Mouse (Mus musculus) forebrain, embryonic 10.5 days (tissue): ENCODE measurements around the gene Tle4. TPM values are rescaled to one million over a fixed set of nuclear protein-coding genes. Genes with fewer than 3 reads are reported as not detected.
A peak's percentile ranks its signal among the peaks of the same experiment; 100 is the strongest.

Experiments used
- DNase-seq: peaks from one replicate; pipeline ENCODE4 v3.0.0-alpha.2; 2017; ENCODE audit warnings: low spot score; ENCODE audit errors: extremely low spot score
- H3K27ac ChIP-seq: fragments of 300-500 bp; sonication (generic); 2 replicates; pipeline ENCODE4 v1.5.1; 2016; ENCODE audit warnings: mild to moderate bottlenecking
- H3K27me3 ChIP-seq: fragments of 300-500 bp; sonication (generic); 2 replicates; pipeline ENCODE4 v1.6.1; 2016; ENCODE audit warnings: mild to moderate bottlenecking; ENCODE audit not compliant: poor library complexity, severe bottlenecking
- H3K36me3 ChIP-seq: fragments of 300-500 bp; sonication (generic); replicated peaks from 2 replicates; pipeline ENCODE4 v1.6.1; 2016; ENCODE audit warnings: mild to moderate bottlenecking, moderate library complexity
- H3K4me1 ChIP-seq: fragments of 300-500 bp; sonication (generic); 2 replicates; pipeline ENCODE4 v1.6.1; 2016
- H3K4me3 ChIP-seq: fragments of 300-500 bp; sonication (generic); 2 replicates; pipeline ENCODE4 v1.5.1; 2016; ENCODE audit warnings: mild to moderate bottlenecking, moderate library complexity
- H3K9me3 ChIP-seq: fragments of 300-500 bp; sonication (generic); 2 replicates; pipeline ENCODE4 v1.6.1; 2016; ENCODE audit warnings: mild to moderate bottlenecking, moderate library complexity
- WGBS: fragments of 180-500 bp; shearing (Covaris S2); methylation state at CpG from one replicate; pipeline ENCODE4 v1.1.7; 2016; 5-methylcytosine and 5-hydroxymethylcytosine counted together
- polyA plus RNA-seq: library from polyadenylated mRNA; unstranded; fragments of >200 nt; fragmentation: Nextera tagmentation; extraction: Ambion mirVana; gene quantifications from 2 replicates; pipeline ENCODE4 v1.2.1, GENCODE M21; 2016

Tle4 gene
- polyA plus RNA-seq, 1 experiment from 2014 or later, result 24.5 TPM

DNA sequence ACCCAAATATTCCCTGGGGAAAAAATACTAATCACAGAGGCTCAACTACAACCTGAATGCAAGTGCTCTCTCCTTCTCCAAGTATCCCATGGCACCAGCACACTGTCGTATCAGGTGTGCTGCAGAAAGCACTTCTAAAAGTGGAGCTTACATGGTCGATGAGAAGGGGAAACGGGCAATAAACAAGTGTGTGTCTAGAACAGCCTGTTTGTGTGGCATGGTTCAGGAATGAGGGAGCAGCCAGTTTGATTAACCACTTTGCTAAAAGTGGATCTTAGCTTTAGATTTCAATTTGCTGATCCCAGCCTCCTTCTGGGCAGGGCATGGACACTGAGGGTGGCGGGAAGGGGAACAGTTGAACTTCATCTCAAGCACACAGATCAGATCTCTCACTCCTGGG is 12.1 kb downstream of the Tle4 start:
- H3K36me3 ChIP-seq, result peaks cover 84% of the 10 kb centered on the region

GRCm38 (mm10) chr19:14585235-14585634 is 12.6 kb downstream of the Tle4 start:
- H3K36me3 ChIP-seq, result peaks cover 86% of the 10 kb centered on the region
- no peak for DNase-seq
- H3K4me1 ChIP-seq, result peaks cover 47% of the 10 kb centered on the region
- WGBS, result 92% methylated on average over 3 of the region's 3 CpGs
- no peak overlapping the region for H3K27ac ChIP-seq
- no peak overlapping the region for H3K4me3 ChIP-seq
- peaks cover 5% of the 10 kb centered on the region; the same call in 1 of the 2 replicates for H3K27me3 ChIP-seq
- H3K9me3 ChIP-seq, result no peaks in the 10 kb centered on the region

More for the DNA sequence above, 12.1 kb downstream of the Tle4 start:
- H3K27ac ChIP-seq, result no peak overlapping the region
- no peaks in the 10 kb centered on the region for H3K9me3 ChIP-seq
- DNase-seq, result no peak
- no peak overlapping the region for H3K4me3 ChIP-seq
- peaks cover 52% of the 10 kb centered on the region for H3K4me1 ChIP-seq
- peaks cover 5% of the 10 kb centered on the region; the same call in 1 of the 2 replicates for H3K27me3 ChIP-seq
- WGBS, result 91% methylated on average over 4 of the region's 4 CpGs

GRCm38 (mm10) chr19:14578698-14579097 is 19.2 kb downstream of the Tle4 start:
- WGBS, result 86% methylated on average over 5 of the region's 5 CpGs
- H3K27me3 ChIP-seq, result no peaks in the 10 kb centered on the region; the same call in 1 of the 2 replicates
- peaks cover 65% of the 10 kb centered on the region for H3K36me3 ChIP-seq
- peaks cover 16% of the 10 kb centered on the region for H3K4me1 ChIP-seq
- H3K27ac ChIP-seq, result no peak overlapping the region
- DNase-seq, result no peak
- H3K9me3 ChIP-seq, result no peaks in the 10 kb centered on the region
- H3K4me3 ChIP-seq, result no peak overlapping the region

DNA sequence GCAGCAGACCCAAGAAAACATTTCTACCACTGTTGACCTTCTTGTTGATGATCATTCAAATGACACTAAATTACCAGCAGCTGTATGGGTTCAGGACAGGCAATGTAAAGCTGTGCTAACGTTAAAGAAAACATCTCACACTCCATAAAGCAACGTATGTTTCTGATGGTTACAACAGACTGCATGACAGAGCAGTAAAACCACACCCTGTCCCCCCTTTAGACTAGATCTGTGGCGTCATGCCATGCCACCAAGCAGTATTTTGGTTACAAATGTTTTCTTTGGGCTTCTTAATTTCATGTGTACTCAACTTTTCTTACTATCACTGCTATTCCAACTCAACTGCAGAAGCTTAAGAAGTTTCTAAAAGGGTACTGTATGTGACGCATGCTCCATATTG is 19.8 kb downstream of the Tle4 start:
- WGBS, result 86% methylated on average over 4 of the region's 4 CpGs
- DNase-seq, result no peak
- H3K27ac ChIP-seq, result no peak overlapping the region
- H3K9me3 ChIP-seq, result no peaks in the 10 kb centered on the region
- H3K4me1 ChIP-seq, result peaks cover 17% of the 10 kb centered on the region
- H3K36me3 ChIP-seq, result peaks cover 59% of the 10 kb centered on the region
- H3K4me3 ChIP-seq, result no peak overlapping the region
- H3K27me3 ChIP-seq, result no peaks in the 10 kb centered on the region; the same call in 1 of the 2 replicates

DNA sequence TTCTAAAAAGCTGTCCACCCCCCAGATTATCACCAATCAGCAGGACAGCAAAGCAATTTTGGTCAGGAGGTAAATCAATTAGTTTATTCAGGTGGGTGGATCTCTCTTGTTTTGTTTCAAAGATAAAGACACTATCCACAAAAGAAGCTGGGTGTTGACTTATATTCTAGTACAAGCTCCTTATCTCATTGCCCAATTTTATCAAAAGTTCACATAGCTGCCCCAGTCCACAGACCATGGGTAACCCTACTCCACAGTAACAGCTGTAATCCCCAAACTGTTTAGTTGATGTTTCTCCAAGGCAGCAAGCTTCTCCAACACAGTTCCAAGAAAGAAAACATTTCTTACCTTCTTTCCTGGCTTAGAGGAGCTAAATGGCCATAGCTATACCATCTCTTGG is 21.5 kb downstream of the Tle4 start:
- H3K4me1 ChIP-seq, result peaks cover 17% of the 10 kb centered on the region
- no peak overlapping the region for H3K4me3 ChIP-seq
- DNase-seq, result no peak
- no peak overlapping the region for H3K27ac ChIP-seq
- no peaks in the 10 kb centered on the region; the same call in 1 of the 2 replicates for H3K27me3 ChIP-seq
- no peaks in the 10 kb centered on the region for H3K9me3 ChIP-seq
- peaks cover 46% of the 10 kb centered on the region for H3K36me3 ChIP-seq

DNA sequence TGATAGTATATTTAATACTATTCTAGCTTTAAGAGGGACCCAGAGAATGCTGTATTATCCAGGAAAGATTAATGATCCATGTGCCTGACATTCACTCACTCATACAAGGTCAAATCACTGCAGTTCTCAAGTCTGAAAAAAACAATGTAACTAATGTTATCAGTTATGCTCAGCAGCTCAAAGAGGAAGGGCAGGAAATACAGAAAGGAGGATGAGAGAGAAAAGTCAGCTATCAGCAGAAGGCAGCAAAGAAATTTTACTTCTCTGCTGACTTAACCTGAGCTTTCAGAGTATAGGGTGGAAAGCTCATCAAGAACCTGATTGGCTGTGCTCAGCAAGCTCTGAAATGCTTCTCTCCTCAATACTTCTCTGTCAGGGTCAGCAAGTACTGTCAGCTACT is 29.0 kb downstream of the Tle4 start:
- peaks cover 20% of the 10 kb centered on the region; the same call in 1 of the 2 replicates for H3K27me3 ChIP-seq
- DNase-seq, result no peak

GRCm38 (mm10) chr19:14567081-14567480 is 30.8 kb downstream of the Tle4 start:
- Histone ChIP-seq H3K4me1 (peaks cover 76% of the 10 kb centered on the region), H3K9me3 (no peaks in the 10 kb centered on the region), H3K4me3 (no peak overlapping the region), H3K27me3 (peaks cover 33% of the 10 kb centered on the region; the same call in 1 of the 2 replicates), H3K27ac (no peak overlapping the region), H3K36me3 (peaks cover 17% of the 10 kb centered on the region)
- no peak for DNase-seq
- WGBS, result 37% methylated on average over 3 of the region's 3 CpGs

More for the DNA sequence above, 29.0 kb downstream of the Tle4 start:
- Histone ChIP-seq H3K4me1 (peaks cover 64% of the 10 kb centered on the region), H3K4me3 (no peak overlapping the region), H3K36me3 (peaks cover 12% of the 10 kb centered on the region; the same call in 1 of the 2 replicates), H3K27ac (no peak overlapping the region), H3K9me3 (no peaks in the 10 kb centered on the region)

DNA sequence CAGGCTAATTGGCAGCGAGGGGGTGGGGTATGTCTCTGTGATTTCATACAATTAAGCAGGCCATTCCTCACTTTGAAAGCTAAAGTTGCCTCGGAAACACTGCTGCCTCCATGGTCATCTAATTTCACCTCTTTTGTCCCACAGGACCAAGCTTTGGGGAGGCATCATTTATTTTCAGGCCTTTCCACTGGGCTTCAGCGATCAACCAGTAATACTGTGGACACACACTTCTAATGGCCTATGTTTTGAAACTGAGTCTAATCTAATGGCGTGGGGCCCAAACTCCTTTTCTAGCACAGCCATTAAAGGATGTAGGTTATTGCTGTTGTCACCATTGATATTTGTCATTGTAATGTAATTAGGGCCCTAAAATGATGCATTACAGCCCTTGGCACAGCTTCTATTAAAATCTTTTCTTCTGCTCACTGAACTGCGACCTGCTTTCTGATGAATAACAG is 31.3 kb downstream of the Tle4 start:
- H3K4me3 ChIP-seq, result no peak overlapping the region
- no peak overlapping the region for H3K27ac ChIP-seq
- H3K9me3 ChIP-seq, result no peaks in the 10 kb centered on the region
- H3K27me3 ChIP-seq, result peaks cover 33% of the 10 kb centered on the region; the same call in 1 of the 2 replicates
- peaks cover 81% of the 10 kb centered on the region for H3K4me1 ChIP-seq
- WGBS, result 19% methylated on average over 5 of the region's 5 CpGs
- DNase-seq, result peak; percentile 74
- H3K36me3 ChIP-seq, result peaks cover 16% of the 10 kb centered on the region

GRCm38 (mm10) chr19:14565424-14566069 is 32.3 kb downstream of the Tle4 start:
- WGBS, result 29% methylated on average over 4 of the region's 4 CpGs
- peaks cover 31% of the 10 kb centered on the region; the same call in 1 of the 2 replicates for H3K27me3 ChIP-seq
- H3K4me3 ChIP-seq, result no peak overlapping the region
- H3K9me3 ChIP-seq, result no peaks in the 10 kb centered on the region
- peak; percentile 76 for DNase-seq
- H3K4me1 ChIP-seq, result peaks cover 82% of the 10 kb centered on the region
- peak overlapping the region; percentile 40; the same call in 1 of the 2 replicates for H3K27ac ChIP-seq
- peaks cover 18% of the 10 kb centered on the region for H3K36me3 ChIP-seq

DNA sequence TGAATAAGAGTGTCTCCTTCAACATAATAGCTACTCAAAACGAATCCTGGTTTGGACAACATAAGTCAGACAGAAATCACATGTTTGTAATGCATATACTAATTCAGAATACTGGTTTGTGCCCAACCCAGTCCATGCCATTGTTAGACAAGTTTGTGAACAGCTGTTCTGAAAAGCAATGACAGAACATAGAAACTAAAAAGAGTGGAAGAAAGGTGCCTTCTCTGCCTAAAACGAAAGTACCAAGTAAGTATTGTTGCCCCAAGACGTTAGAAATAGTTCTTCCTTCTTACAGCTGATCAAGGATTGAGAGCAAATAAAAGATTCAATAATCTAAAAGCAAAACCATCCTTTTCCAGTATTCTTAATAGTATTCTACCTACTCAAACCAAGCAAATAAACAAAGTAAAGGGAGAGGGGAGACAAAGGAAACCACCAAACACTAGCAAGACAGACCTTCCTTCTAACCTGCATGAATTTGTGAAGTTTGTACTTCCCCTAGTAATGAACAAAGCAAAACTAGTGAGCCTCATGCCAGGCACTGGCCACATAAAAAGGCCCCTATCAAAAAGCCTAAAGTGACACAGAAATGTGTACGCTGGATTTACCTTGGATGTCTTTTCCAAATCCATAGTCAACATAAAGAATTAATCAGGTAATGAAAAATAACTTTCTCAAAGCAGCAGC is 34.4 kb downstream of the Tle4 start:
- H3K27me3 ChIP-seq, result peaks cover 13% of the 10 kb centered on the region; the same call in 1 of the 2 replicates
- peaks cover 24% of the 10 kb centered on the region for H3K36me3 ChIP-seq
- no peak overlapping the region for H3K4me3 ChIP-seq
- 85% methylated on average over 4 of the region's 4 CpGs for WGBS
- no peaks in the 10 kb centered on the region for H3K9me3 ChIP-seq
- H3K4me1 ChIP-seq, result peaks cover 65% of the 10 kb centered on the region
- no peak overlapping the region for H3K27ac ChIP-seq
- no peak for DNase-seq

GRCm38 (mm10) chr19:14547871-14548270 is 50.0 kb downstream of the Tle4 start:
- no peak for DNase-seq
- H3K9me3 ChIP-seq, result no peaks in the 10 kb centered on the region
- H3K27me3 ChIP-seq, result no peaks in the 10 kb centered on the region
- no peak overlapping the region for H3K4me3 ChIP-seq
- H3K36me3 ChIP-seq, result 0 out of 2 replicates have a peak, but pooled peaks cover 10% of the 10 kb centered on the region
- whole genome bisulfite sequencing, result 86% methylated on average over 3 of the region's 3 CpGs
- H3K27ac ChIP-seq, result no peak overlapping the region
- peaks cover 41% of the 10 kb centered on the region for H3K4me1 ChIP-seq

DNA sequence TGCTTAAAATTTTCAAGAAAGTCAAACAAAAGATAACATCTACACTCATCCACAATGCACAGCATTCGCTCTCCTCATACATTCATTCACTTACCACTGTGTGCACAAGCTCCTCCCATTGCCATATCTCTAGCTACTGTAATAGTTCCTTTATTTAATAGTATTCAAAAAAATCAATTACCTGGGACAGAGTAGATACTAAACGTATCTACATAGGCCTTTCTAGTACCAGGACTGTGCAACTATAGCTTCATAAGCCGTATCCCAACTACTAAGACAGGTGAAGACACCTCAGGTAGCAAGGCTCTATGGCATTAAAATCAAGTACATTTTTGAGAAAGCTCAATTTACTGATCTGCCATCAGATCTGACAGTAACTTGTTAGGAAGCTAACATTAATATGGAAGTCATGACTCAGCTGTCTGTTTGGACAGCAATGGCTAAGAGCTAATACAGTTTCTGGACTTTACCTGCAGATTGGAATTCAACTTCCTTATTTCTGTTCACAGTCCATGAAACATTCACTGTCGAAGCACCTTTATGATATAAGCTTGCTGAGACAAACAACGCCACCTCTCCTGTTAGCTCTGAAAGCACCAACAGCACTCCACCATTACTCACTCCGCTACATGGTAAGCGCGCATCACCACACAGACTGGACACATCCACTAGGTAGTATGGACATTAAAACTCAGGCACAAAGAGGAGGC is 50.6 kb downstream of the Tle4 start:
- WGBS, result 97% methylated on average over 8 of the region's 8 CpGs
- DNase-seq, result no peak
- Histone ChIP-seq H3K9me3 (no peaks in the 10 kb centered on the region), H3K4me3 (no peak overlapping the region), H3K27ac (no peak overlapping the region), H3K4me1 (peaks cover 42% of the 10 kb centered on the region), H3K36me3 (0 out of 2 replicates have a peak, but pooled peaks cover 10% of the 10 kb centered on the region), H3K27me3 (no peaks in the 10 kb centered on the region)
